Mouse (Mus musculus): ENCODE data around the gene Ociad1.

Ociad1 gene

DNA sequence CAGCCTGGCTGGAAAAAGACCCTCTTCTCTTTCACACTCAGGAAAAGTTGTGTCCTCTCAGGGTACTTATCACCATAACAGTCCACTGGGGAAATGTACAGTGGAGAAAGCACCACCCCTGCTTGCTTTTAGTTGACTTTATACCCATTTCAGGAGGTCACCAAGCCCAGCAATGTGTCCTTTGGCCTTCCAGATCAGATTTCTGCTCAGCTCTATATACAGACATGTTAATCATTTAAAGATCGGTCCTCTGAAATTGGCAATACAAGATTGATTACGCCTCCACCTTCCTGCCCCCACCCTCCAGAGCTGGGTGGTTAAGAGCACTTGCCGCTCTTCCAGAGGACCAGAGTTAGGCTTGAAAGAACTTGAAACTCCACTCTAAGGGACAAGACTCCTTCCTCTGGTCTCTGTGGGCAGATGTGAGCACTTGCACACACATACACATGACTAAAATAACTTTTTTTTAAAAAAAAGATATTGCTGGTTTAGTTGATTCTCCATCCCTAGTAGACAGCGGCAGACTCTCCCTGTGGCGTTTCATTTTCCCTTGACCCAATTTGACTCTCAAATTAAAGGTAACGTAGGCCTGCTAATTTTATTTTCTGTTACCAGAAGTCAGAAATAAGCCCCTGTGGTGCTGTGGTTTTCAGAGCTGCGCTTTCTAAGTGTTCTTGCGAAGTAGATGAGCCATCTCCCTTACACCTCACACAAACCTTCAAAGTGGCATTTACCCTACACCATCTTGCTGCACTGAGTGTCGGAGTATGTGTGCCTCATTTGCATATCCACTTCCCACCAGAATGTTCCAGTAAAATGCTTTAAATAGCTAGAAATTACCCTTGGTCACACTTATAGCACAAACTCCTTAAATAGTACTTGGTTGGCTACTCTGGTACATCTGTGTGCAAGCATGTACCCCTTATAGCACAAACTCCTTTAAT, 47.5 kb downstream of the Ociad1 start:
- DNase-seq (ENCODE audit: low read depth, low spot score) = no peak

DNA sequence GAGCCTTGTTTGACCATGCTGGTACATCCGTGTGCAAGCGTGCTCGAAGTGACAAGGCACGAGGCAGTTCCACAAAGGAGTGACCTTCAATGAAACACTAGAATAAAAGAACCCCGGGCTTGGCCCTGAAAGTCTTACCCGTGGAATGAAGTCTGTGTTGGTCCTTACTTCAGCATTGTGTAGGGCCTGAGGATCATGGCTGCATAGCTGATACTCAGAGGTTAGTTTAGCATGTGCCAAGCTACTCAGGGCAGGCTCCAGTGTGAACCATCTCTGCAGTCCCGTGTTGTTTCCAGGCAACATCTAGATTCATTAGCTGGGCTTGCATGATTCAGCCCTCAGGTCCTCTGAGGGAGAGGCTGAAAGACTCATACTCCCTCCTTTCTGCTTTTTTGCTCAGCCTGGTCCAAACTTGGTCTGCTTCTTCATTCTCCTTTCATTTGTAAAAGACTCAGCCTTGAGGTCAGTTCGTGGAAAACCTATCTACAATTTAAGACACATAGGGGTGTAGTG, 48.2 kb downstream of the Ociad1 start, which contains the start of gene Ociad2:
Gene Ociad2 (minus strand): TSS at position 306 of the 513 bp plus-strand sequence.
- DNase-seq (ENCODE audit: low read depth, low spot score) = no peak

DNA sequence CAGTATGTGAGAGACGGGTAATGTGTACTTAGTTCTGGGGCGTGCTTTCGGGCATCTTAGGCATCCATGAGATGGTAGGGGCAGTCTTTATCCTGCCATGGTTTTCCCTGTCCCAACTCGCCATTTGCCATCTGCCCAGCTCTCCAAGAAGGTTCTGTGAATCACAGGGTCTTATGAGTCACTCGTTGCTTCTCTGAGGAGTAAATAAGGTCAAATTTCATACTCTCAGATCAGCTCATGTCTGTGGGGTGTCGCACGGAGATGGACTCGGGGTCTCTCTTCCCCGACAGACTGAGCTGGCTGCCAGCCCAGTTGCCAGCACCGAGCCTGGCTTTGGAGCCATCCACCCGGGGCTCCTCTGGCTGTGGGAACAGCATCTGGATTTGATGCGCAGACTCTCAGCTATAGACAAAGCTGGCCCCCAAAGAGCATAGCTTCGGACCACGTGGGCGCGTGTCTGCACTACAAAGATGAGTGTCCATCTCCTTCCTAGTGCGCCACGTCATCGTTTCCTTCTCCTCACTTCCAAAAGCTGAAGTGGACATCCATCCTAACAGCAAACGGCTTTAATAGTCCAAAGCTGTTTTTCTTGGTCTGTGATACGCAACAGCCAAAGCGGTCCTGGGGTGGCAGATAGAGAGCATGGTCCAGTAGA, 50.2 kb downstream of the Ociad1 start:
- DNase-seq (ENCODE audit: low read depth, low spot score) = no peak

DNA sequence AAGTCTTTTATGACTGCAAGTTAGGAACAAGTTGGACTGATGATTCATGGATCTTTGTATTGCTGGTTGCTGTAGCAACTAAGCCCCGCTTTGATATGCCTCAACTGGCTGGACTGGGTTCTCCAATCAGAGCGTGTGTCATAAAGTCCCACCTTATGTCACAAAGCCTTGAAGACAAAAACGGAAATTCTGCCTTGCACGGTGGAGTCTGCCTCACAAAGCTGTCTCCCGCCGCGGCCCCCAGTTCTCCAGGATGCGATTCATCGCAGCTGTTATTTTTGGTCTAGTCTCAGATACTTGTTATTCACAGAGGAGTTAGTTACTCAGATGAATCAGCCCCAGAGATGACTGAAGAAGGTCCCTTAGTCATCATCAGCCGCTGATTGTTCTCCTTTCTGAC, 51.7 kb downstream of the Ociad1 start:
- DNase-seq (ENCODE audit: low read depth, low spot score) = no peak

DNA sequence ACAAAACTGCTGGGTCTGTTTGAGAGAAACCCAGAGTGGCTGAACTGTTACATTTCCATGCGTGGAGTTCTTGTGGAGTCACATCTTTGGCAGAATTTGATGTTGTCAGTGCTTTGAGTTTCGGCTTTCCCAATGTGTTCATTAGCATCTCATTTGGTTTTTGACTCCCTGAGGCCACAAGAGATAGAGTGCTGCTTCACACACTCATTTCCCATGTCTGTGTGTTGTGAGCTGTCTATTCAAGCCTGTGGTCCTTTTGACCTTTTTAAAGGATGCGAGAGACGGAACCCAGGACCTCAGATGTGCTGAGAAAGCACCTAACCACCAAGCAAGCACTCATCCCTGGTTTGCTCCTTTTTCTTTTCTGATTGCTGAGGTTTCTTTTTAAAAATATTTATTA, 52.7 kb downstream of the Ociad1 start:
- no peak for DNase-seq (ENCODE audit: low read depth, low spot score)

DNA sequence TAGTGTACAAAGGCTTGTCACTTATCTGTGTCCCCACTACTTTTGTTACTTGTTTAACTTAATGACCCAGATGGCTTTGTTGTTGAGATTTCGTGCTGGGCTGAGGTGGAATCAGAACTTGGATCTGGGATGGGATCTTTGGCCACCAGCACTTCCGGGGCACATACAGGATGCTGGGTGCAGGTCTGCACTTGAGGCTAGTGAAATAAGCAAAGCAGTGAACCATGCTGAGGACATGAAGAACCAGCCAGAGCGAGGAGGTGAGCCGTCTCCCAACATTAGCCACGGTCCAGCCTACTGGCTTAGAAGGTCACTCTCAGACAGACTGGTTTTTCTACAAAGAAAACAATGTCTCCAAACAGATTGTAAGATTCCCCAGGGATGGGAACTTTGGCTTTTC, 56.9 kb downstream of the Ociad1 start:
- DNase-seq (ENCODE audit: low read depth, low spot score) = no peak

DNA sequence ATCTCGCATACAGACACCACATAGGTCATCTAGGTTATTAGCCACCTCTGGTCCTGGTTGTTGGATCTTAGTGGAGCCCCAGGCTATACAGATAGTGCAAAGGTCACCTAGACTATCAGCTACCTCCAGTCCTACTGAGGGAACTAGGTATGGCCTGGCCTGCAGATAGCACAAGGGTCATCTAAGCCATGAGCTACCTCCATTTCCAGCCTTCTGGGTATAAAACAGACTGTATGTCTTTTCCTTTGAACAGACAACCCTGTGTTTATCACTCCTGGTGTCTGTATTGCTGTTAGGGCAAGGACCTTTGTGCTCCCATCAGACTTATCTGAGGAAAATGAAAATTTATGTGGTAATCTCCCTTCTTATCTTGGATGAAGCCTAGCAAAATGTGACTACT, 59.2 kb downstream of the Ociad1 start:
- no peak for DNase-seq (ENCODE audit: low read depth, low spot score)

DNA sequence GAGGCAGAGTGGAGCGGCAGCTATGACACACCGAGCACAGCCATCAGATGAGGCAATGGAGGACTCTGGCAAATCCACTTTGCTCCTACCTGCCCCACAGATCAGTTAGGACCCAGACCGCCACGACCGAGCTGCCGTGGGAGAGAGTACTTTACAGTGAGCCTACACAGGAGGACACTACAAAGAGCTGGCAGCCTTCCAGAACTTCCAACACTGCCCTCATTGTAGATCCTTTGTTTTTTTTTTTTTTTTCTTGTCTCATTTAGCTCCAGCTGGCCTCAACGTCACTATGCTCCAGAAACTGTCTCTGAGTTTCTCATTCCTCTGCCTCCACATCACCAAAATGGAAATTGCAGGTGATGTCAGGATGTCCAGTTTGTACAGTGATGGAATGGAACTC, 60.9 kb downstream of the Ociad1 start:
- no peak for DNase-seq (ENCODE audit: low read depth, low spot score)

DNA sequence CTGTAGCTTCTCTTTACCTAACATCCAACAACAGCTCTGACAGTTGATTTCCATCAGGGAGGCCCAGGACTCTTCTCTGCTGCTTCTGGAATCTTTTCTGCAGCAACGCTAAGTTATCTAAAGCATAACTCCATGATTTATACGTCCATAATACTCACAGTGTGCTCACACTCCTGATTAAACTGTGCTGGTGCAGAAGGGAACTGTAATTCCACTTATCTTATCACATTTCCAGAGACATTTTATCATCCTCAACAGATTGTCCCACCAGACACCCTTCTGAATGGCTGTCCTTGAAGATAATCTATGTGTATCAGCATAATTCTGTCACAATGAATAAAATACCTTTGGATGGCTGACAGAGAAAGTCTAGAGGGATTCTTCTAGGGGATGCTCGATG, 61.4 kb downstream of the Ociad1 start:
- DNase-seq (ENCODE audit: low read depth, low spot score) = no peak

DNA sequence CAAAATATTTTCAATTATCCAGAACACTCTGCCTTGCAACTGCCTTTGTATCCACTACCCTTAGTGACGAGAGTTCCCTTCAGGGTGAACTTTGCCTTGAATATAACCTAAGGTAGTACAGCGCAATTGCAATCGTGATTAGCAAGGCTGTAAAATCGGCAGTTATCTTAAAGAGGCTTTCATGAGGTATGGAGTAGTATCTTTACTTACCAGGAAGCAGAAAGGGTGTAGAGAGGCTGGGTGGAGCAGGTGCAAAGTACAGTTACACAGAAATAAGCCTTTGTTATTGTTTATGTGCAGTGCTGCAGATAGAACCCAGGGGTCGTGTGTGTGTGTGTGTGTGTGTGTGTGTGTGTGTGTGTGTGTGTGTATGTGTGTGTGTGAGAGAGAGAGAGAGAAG, 62.8 kb downstream of the Ociad1 start:
- no peak for DNase-seq (ENCODE audit: low read depth, low spot score)

DNA sequence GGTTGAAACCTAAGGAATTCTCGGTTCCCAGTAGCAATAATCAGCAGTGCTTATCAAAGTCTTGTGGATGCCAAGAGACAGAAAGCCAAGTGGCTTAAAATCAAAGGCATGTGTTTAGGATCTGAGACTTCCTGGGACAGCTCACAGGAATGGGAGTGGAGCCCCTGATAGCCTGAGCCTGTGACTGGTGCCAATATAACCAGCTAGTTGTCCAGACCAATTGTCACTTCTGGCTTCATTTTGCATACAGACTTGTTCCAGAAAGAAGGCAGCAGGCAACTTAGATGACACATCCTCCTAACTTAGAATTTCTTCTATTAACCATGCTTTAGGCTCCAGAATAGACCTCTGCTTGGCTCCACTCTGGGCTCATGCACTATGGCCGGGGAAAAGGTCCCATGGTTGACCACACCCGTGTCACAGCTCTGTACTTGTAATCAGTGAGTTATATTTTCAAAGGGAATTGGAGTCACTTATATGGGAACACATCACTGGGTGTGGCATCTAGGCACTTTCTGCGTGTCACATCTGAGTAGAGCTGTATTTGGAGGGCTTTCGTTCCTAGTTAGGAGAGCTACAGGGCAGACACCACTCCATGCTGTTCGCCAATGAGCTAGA, 66.7 kb downstream of the Ociad1 start:
- no peak for DNase-seq (ENCODE audit: low read depth, low spot score)

DNA sequence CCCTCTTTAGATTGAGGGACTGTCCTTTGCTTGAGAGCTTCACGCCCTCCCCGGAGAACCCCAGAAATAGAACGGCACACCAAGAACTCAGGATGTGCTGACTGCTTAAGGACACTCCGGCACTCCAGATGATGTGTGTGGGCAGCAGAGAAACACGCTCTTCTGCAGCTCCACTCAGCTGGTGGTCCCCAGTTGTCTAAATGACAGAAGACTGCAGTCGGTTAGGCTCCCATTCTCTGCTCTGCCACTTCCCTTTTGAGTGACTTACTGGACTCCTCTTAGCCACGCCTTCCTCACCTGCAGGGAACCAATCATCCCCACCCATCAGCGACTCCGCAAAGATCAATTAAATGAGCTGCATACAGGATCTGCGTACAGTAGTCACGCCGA, 67.2 kb downstream of the Ociad1 start:
- DNase-seq (ENCODE audit: low read depth, low spot score) = no peak

DNA sequence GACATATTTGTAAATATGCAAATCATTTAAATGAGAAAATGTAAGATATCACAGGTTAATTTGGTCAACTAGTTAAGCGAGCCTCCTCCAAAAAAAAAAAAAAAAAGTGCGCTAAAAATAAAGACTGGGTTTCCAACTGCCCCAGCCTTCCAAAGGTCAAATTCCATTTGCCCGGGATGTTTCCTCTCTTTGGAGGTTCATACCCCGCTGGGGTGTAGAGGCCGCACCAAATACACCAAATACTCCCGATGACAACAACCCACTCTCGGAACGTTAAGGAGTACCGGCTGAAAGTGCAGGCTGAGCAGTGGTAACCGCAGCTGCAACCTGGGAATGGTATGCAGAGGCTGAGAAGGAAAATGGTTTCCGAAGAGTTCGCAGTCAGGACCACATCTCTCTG, 67.7 kb downstream of the Ociad1 start:
- DNase-seq (ENCODE audit: low read depth, low spot score) = no peak

DNA sequence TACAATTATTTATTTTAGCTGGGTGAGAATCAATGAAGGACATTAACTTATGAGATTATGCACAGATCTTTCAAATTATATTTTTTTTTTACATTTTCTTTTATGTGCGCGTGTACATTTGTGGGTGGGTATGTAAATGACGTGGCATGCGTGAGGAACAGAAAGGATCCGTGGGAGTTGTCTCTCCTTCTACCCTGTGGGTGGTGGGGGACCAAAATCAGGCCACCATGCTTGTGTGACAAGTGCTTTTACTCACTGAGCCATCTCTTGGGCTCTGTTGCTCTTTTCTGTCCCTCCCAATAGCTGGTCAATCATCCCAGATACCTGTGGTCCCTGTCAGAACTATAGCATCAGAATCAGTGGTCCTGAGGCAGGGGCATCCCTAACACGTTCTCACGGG, 69.8 kb downstream of the Ociad1 start:
- no peak for DNase-seq (ENCODE audit: low read depth, low spot score)

DNA sequence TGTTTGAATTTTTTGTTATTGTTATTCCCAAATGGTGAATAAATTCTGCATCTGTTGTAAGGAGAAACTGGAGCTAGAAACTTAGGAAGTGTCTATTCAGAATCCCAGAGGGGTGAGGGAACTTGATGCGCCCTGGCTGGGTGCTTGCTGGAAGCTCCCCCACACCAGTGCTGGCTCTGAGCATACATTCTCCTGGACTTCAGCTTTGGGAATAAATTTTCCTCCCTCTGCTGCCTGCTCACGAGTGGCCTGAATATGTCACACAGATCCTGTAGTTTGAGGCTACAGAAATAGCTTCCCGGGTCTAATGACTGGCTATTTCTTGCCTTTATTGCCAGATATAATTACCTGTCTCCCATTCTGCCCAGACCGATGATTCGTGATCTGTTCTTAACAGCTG, 70.2 kb downstream of the Ociad1 start:
- no peak for DNase-seq (ENCODE audit: low read depth, low spot score)

Measured in A20 (cell line).